Mouse (Mus musculus) testis, adult 2 months (tissue): ENCODE measurements at regions not wholly inside any gene's neighbourhood (a gene's known extent, or its start where the extent isn't known, plus 50 kb on each side); places are given as distances from the start of the nearest gene placed in this dataset.

Experiments used
- CTCF ChIP-seq: fragments of 200-500 bp; IDR thresholded peaks from 2 replicates; pipeline ENCODE4 v1.5.1; 2012; ENCODE audit warnings: low read depth, mild to moderate bottlenecking, inconsistent platforms, low read length, moderate library complexity; ENCODE audit not compliant: control insufficient read depth, insufficient read depth, insufficient replicate concordance
- POLR2A ChIP-seq: fragments of 200-500 bp; IDR thresholded peaks from 2 replicates; pipeline ENCODE4 v1.6.1; 2012; ENCODE audit warnings: low read depth, mild to moderate bottlenecking, inconsistent platforms, low read length, moderate library complexity; ENCODE audit not compliant: control insufficient read depth

DNA sequence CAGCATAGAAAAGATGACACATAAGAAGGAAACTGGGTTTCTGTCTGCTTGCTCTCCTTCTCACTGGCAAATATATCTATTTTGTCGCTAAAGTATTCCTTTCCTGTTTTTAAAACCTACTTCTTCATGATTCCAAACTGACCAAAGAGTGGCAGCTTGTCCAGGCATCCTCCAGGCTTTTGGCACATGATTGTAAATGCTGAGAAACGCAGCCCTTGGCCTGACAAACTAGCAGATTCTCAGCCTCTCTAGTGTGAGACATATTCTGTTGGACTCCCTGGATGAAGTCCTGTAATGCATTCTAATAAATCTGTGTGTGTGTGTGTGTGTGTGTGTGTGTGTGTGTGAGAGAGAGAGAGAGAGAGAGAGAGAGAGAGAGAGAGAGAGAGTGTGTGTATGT is 642.7 kb upstream of the Kcnd2 start:
- no peak for TF ChIP-seq CTCF
- TF ChIP-seq POLR2A = no peak
